Mouse (Mus musculus) hindbrain, postnatal 0 days (tissue): Measurements from ENCODE around the gene Cnbp. TPM values are rescaled to one million over a fixed set of nuclear protein-coding genes. Genes with fewer than 3 reads are reported as not detected.

ENCODE experiments used
- ATAC-seq: fragments of 200-750 bp; cut with Nextera tagmentation; 2 replicates; pipeline ENCODE4 v1.8.0; 2017; ENCODE audit warnings: mild to moderate bottlenecking, moderate TSS enrichment, moderate library complexity
- DNase-seq: peaks from one replicate; pipeline ENCODE4 v3.0.0-alpha.2; 2015; ENCODE audit warnings: low spot score
- H3K27ac ChIP-seq: fragments of 300-500 bp; sonication (generic); 2 replicates; pipeline ENCODE4 v1.5.1; 2014; ENCODE audit warnings: mild to moderate bottlenecking
- H3K27me3 ChIP-seq: fragments of 300-500 bp; sonication (generic); 2 replicates; pipeline ENCODE4 v1.6.1; 2014; ENCODE audit warnings: low read length, mixed read lengths; ENCODE audit not compliant: insufficient read depth
- H3K36me3 ChIP-seq: fragments of 300-500 bp; sonication (generic); 2 replicates; pipeline ENCODE4 v1.6.1; 2014; ENCODE audit warnings: low read length, mixed read lengths; ENCODE audit not compliant: insufficient read depth
- H3K4me1 ChIP-seq: fragments of 300-500 bp; sonication (generic); 2 replicates; pipeline ENCODE4 v1.6.1; 2014; ENCODE audit warnings: antibody characterized with exemption, low read length, mixed read lengths; ENCODE audit not compliant: insufficient read depth
- H3K4me2 ChIP-seq: fragments of 300-500 bp; sonication (generic); 2 replicates; pipeline ENCODE4 v1.6.1; 2014; ENCODE audit warnings: low read depth, mild to moderate bottlenecking, low read length, moderate library complexity, mixed read lengths
- H3K4me3 ChIP-seq: fragments of 300-500 bp; sonication (generic); 2 replicates; pipeline ENCODE4 v1.5.1; 2014; ENCODE audit warnings: low read length
- H3K9ac ChIP-seq: fragments of 300-500 bp; sonication (generic); replicated peaks from 2 replicates; pipeline ENCODE4 v1.6.1; 2014; ENCODE audit warnings: mild to moderate bottlenecking, low read length, moderate library complexity, mixed read lengths
- H3K9me3 ChIP-seq: fragments of 300-500 bp; sonication (generic); 2 replicates; pipeline ENCODE4 v1.6.1; 2016; ENCODE audit warnings: low read length, mixed read lengths
- CTCF ChIP-seq: IDR thresholded peaks from 2 replicates; pipeline ENCODE4 v1.5.1; 2016; ENCODE audit warnings: antibody characterized with exemption, control low read depth, low read depth
- WGBS: fragments of 180-500 bp; shearing (Covaris S2); extraction: QIAGEN DNeasy Blood & Tissue Kit; methylation state at CpG from one replicate; pipeline ENCODE4 v1.1.7; 2014; 5-methylcytosine and 5-hydroxymethylcytosine counted together
- polyA plus RNA-seq: library from polyadenylated mRNA; unstranded; fragments of >200 nt; fragmentation: Nextera tagmentation; extraction: Ambion mirVana; gene quantifications from 2 replicates; pipeline ENCODE4 v1.2.1, GENCODE M21; 2015
- total RNA-seq: library from RNA; depleted of rRNA; stranded (reverse); fragments of >200 nt; gene quantifications from 2 replicates; pipeline ENCODE4 v1.2.3, GENCODE M21; 2014

The Cnbp gene
- total and polyA plus RNA-seq, 2 experiments from 2014 or later = 209 to 660 TPM

DNA sequence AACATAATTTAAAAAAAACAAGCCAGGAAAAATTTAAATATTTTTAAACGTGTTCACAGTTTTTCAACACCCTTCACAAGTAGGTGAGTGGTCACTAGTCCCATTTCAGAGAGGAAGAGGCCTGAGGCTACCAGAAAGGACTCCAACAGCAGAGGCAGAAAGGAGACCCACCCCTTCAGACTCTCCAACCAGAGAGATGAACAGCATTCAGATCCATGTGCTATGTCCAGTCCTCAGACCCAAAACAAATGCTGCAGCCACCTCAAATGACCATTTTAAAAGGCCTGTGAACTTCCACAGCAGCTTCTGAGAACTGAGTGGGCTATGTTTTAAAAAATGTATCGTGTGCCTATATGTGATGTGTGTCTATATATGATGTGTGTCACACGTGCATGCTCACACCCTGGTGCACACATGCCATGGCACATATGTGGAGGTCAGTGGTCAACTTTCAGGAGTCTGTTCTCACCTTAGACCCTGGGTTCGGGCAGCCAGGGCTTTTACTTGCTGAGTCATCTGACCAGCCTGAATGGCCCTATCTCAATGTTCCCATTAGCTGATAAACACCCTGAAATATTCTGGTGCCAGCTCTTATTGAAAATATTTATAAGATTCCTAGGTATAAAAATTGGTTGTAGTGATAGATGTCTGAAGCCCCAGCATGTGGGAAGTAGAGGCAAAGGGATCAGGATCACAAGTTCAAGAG lies 43.0 kb downstream of the Cnbp start:
- 83% methylated on average over 4 of the region's 4 CpGs for WGBS
- no peaks in the 10 kb centered on the region for H3K27me3 ChIP-seq

DNA sequence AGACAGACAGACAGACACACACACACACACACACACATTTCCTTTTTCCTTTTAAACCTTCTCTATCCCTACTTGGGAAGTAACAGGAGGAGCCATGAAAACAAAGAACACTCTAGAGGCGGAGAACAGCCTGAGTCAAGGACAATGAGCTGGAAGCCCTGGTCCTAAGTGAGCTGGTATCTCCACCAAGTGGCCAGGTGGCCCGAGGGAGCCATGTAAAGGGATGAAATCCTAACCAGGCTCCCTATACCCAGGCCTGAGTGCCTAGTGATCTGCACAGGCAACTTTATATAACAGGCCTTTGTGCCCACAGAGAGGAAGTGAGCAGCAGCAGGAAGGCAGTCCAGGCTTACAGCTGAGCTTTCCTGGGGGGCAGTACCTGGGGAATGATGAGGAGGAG lies 44.0 kb downstream of the Cnbp start:
- peaks cover 10% of the 10 kb centered on the region for H3K4me1 ChIP-seq
- ATAC-seq (no peak), DNase-seq (no peak)
- no peak overlapping the region for H3K9ac ChIP-seq
- no peak overlapping the region for H3K4me3 ChIP-seq
- no peaks in the 10 kb centered on the region for H3K36me3 ChIP-seq
- no peak for TF ChIP-seq CTCF
- no peak overlapping the region for H3K4me2 ChIP-seq
- no peak overlapping the region for H3K27ac ChIP-seq
- H3K27me3 ChIP-seq = no peaks in the 10 kb centered on the region
- no peaks in the 10 kb centered on the region for H3K9me3 ChIP-seq
- WGBS = 54% methylated on average over 2 of the region's 2 CpGs

More for the DNA sequence above, 43.0 kb downstream of the Cnbp start:
- no peaks in the 10 kb centered on the region for H3K9me3 ChIP-seq
- DNase-seq (no peak), ATAC-seq (no peak)
- H3K9ac ChIP-seq = no peak overlapping the region
- no peak overlapping the region for H3K4me3 ChIP-seq
- peaks cover 10% of the 10 kb centered on the region for H3K4me1 ChIP-seq
- no peak overlapping the region for H3K4me2 ChIP-seq
- no peaks in the 10 kb centered on the region for H3K36me3 ChIP-seq
- no peak for TF ChIP-seq CTCF
- H3K27ac ChIP-seq = no peak overlapping the region

DNA sequence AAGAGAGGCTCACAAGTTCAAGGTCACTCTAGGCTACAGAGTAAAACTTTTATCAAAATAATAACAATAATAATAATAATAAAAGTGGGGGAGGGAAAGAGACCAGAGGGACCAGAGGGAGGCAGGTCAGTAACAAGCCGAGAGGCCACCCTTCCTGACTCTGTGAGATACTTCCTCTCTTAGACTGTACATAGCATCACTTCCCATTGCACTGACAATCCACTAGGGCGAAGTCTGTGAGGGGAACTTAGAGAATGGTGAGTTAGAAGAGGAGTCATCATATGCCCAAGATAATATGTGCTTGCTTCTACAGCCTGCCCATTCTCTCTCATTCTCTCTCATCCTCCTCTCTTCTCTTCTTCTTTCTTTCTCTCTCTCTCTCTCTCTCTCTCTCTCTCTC lies 44.9 kb downstream of the Cnbp start:
- Histone ChIP-seq H3K27ac (no peak overlapping the region), H3K27me3 (no peaks in the 10 kb centered on the region), H3K9me3 (no peaks in the 10 kb centered on the region), H3K4me2 (no peak overlapping the region), H3K4me1 (peaks cover 10% of the 10 kb centered on the region), H3K4me3 (no peak overlapping the region), H3K9ac (no peak overlapping the region), H3K36me3 (no peaks in the 10 kb centered on the region)
- TF ChIP-seq CTCF = peak; percentile 16
- DNase-seq = no peak
- WGBS = 71% methylated on average over 2 of the region's 2 CpGs
- ATAC-seq = no peak

DNA sequence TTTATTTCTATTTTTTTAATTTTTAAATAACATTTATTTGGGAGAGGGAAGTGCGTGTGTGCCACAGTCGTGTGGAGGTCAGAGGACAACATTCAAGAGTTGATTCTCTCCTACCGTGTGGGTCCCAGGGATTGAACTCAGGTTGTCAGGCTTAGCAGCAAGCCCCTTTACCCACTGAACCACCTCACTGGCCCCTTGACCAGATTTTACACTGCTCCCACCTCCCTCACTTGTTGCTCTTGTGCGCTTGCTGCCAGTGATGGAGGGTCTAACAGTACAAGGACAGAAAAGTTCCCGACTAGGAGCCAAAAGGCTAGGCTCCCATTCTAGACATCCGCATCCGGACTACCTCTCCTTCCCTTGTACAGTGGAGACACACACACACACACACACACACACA lies 45.5 kb downstream of the Cnbp start:
- Histone ChIP-seq H3K27me3 (no peaks in the 10 kb centered on the region), H3K4me2 (no peak overlapping the region), H3K4me3 (no peak overlapping the region), H3K27ac (no peak overlapping the region), H3K9ac (no peak overlapping the region), H3K9me3 (no peaks in the 10 kb centered on the region), H3K36me3 (no peaks in the 10 kb centered on the region), H3K4me1 (peaks cover 7% of the 10 kb centered on the region)
- no peak for TF ChIP-seq CTCF
- no peak for ATAC-seq
- 89% methylated on average over 7 of the region's 7 CpGs for WGBS
- no peak for DNase-seq

DNA sequence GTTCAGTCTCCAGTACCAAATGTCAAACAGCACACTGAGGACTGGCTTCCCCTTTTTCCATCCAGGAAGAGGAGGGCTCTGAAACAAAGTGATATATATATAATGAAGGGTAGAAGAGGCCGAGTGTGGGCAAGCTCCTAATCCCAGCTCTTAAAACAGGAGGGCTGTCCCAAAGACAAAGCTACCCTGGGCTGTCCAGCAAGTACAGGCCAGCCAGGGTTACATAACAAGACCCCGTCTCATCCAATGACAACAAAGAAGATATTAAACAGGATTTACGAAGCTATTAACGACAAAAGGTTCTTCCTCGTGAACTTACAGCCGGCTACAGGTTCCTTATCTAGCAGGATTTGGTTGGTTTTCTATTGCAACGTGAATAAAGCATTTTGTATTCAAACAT lies 46.0 kb downstream of the Cnbp start:
- TF ChIP-seq CTCF = no peak
- H3K4me2 ChIP-seq = no peak overlapping the region
- no peak overlapping the region for H3K27ac ChIP-seq
- ATAC-seq (no peak), DNase-seq (no peak)
- H3K9me3 ChIP-seq = no peaks in the 10 kb centered on the region
- H3K4me1 ChIP-seq = peaks cover 3% of the 10 kb centered on the region; the same call in 1 of the 2 replicates
- H3K27me3 ChIP-seq = no peaks in the 10 kb centered on the region
- no peak overlapping the region for H3K9ac ChIP-seq
- 91% methylated on average over 7 of the region's 7 CpGs for WGBS
- no peak overlapping the region for H3K4me3 ChIP-seq
- no peaks in the 10 kb centered on the region for H3K36me3 ChIP-seq

DNA sequence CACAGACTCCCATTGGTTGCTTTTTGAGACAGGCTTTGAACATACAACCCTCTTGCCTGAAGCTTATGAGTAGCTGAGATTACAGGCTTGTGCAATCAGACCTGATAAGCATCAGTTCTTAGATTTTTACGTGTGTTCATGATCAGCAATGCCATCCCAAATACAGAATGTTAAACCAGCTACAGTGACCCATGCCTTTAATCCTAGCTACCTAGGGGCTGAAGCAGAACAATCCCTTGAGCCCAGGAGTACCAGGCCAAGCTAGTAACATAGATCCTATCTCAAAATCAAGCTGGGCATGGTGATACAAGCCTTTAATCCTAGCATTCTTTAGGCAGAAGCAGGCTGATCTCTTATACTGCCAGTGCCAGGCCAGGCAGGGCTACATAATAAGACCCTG lies 46.9 kb downstream of the Cnbp start:
- 97% methylated on average over 1 of the region's 1 CpGs for WGBS
- H3K36me3 ChIP-seq = no peaks in the 10 kb centered on the region
- no peak for TF ChIP-seq CTCF
- no peaks in the 10 kb centered on the region for H3K4me1 ChIP-seq
- no peak overlapping the region for H3K9ac ChIP-seq
- no peak overlapping the region for H3K27ac ChIP-seq
- H3K4me3 ChIP-seq = no peak overlapping the region
- DNase-seq (no peak), ATAC-seq (no peak)
- H3K9me3 ChIP-seq = no peaks in the 10 kb centered on the region
- H3K27me3 ChIP-seq = no peaks in the 10 kb centered on the region
- no peak overlapping the region for H3K4me2 ChIP-seq

DNA sequence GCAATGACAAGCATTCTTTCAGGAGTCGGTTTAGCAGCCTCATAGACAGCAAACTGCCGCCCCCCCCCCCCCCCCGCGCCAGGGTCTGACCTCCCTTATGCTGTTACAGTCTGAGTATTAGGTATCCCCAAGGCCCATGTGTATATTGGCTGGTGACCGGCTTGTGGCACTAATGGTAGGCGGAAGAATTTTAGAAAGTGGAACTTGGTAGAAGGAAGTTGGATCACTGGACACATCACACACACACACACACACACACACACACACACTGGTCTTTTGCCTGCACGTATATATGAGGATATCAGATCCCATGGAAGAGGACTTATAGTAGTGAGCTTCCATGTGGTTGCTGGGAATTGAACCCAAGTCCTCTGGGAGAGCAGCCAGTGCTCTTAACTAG lies 48.4 kb downstream of the Cnbp start:
- Histone ChIP-seq H3K27ac (no peak overlapping the region), H3K4me1 (no peaks in the 10 kb centered on the region), H3K36me3 (no peaks in the 10 kb centered on the region), H3K4me2 (no peak overlapping the region), H3K9me3 (no peaks in the 10 kb centered on the region), H3K4me3 (no peak overlapping the region), H3K27me3 (no peaks in the 10 kb centered on the region), H3K9ac (no peak overlapping the region)
- WGBS = 81% methylated on average over 7 of the region's 7 CpGs
- no peak for ATAC-seq
- TF ChIP-seq CTCF = no peak
- no peak for DNase-seq
